Mouse (Mus musculus): Measurements from ENCODE around the gene Pdgfb. TPM values are rescaled to one million over a fixed set of nuclear protein-coding genes. Genes with fewer than 3 reads are reported as not detected.

Pdgfb gene
- polyA plus RNA-seq, 1 experiment from 2014 or later = 5.0 TPM

DNA sequence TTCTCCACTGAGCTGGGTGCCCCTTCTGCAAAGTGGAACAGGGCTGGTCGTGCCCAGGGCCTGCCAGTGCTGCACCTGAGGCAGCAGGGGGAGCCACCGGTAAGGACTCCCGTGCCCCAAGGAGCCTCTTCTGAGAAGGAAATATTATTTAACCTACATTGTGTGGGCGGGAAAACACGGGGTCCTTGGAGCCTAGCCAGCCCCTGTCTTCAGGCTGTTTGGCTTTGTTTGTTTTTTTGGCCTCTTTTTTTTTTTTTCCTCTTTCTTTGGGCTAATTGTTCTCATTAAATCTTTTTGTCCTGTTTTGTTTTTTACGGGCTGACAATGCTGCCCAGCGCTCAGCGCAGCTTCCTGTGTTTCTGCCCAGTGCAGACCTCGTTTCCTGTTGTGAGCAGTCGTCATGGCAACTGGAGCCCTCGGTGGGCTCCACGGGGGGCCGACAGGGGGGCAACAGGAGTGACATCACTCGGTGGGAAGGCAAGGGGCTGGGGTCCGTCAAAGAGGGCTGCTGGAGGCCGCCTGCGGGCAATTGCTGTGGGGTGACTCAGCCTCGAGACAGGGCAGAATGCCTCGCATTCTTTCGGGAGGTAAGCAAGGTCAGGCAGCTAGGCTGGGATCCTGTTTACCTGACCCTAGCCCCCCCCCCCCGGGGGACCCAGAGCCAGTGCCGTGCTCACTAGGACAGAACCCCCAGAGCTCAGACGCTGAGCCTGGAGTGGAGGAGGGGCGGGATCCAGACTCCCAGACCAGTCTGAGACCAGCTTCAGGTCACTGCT is 64.3 kb downstream of the Pdgfb start:
- Histone ChIP-seq H3K4me1 (ENCODE audit: control insufficient read depth, insufficient read depth, low read length) (peaks cover 15% of the 10 kb centered on the region), H3K27ac (ENCODE audit: low read depth, low read length) (peak overlapping the region; percentile 31; the same call in 1 of the 2 replicates), H3K9ac (replicated peaks; ENCODE audit: low read depth, low read length) (peak overlapping the region; percentile 55), H3K27me3 (ENCODE audit: control insufficient read depth, insufficient read depth, low read length) (no peaks in the 10 kb centered on the region), H3K4me3 (ENCODE audit: low read depth, low read length) (peak overlapping the region; percentile 24), H3K36me3 (ENCODE audit: control insufficient read depth, insufficient read depth, low read length) (no peaks in the 10 kb centered on the region), H3K4me2 (ENCODE audit: low read depth, low read length) (peak overlapping the region; percentile 62), H3K9me3 (ENCODE audit: control insufficient read depth, low read length) (no peaks in the 10 kb centered on the region)
- WGBS = 4% methylated on average over 24 of the region's 24 CpGs
- peak; percentile 75 for ATAC-seq (ENCODE audit: low read depth)

DNA sequence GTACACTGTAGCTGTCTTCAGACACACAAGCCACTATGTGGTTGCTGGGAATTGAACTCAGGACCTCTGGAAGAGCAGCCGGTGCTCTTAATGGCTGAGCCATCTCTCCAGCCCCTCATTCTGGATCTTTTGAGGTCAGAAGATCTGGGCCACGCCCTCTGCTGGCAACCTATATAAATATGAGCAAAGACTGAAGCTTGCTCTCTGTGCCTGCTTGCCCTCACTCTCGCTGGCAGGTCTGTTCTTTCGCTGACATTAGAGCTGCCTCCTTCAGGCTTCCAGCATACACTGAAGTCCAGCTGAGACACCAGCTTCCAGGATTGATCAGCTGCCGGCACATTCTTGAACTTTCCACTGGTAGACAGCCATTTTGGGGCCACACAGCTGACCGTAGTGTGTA is 67.1 kb downstream of the Pdgfb start:
- H3K9me3 ChIP-seq (ENCODE audit: control insufficient read depth, low read length) = no peaks in the 10 kb centered on the region
- no peaks in the 10 kb centered on the region for H3K27me3 ChIP-seq (ENCODE audit: control insufficient read depth, insufficient read depth, low read length)
- H3K27ac ChIP-seq (ENCODE audit: low read depth, low read length) = no peak overlapping the region
- H3K4me2 ChIP-seq (ENCODE audit: low read depth, low read length) = no peak overlapping the region
- ATAC-seq (ENCODE audit: low read depth) = no peak
- no peak overlapping the region for H3K9ac ChIP-seq (replicated peaks; ENCODE audit: low read depth, low read length)
- H3K4me3 ChIP-seq (ENCODE audit: low read depth, low read length) = no peak overlapping the region
- WGBS = 79% methylated on average over 6 of the region's 6 CpGs
- peaks cover 15% of the 10 kb centered on the region for H3K4me1 ChIP-seq (ENCODE audit: control insufficient read depth, insufficient read depth, low read length)
- no peaks in the 10 kb centered on the region for H3K36me3 ChIP-seq (ENCODE audit: control insufficient read depth, insufficient read depth, low read length)

DNA sequence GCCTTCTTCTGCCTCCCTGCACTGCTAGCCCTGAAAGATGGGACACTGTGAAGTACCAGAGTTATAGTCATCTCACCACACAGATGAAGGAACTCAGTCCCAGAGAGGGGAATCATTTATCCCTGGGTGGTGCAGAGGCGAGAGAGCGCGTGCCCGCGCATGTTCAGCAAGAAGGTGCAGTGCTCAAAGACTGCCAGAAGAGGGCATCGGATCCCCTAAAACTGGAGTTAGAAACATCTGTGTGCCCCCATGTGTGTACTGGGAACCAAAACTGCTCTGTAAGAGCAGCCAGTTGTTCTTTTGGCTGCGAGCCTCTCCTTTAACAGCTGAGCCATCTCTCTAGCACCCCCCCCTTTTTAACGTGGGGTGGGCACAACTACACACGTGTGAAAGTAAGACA is 68.0 kb downstream of the Pdgfb start:
- ATAC-seq (ENCODE audit: low read depth) = no peak
- WGBS = 64% methylated on average over 9 of the region's 9 CpGs

DNA sequence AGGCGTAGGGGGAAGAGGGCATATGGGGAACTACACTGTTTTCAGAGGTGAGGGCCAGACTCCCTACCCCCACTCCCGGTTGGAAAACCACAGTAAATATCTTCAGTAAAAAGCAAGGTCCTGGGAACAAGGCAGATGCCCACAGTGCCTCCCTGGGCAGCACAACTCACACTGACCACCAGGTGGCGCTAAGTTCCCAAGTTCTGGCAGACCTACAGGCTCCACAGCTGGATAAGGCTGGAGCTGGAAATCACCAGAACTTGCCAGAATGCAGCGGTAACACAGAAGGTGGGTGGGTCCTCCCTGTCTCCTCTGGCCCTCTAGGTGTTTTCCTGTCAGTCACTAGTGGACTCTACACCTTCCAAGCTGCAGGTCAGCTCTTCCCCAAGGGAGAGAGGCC is 68.8 kb downstream of the Pdgfb start:
- Histone ChIP-seq H3K4me2 (ENCODE audit: low read depth, low read length) (no peak overlapping the region), H3K36me3 (ENCODE audit: control insufficient read depth, insufficient read depth, low read length) (no peaks in the 10 kb centered on the region), H3K27ac (ENCODE audit: low read depth, low read length) (no peak overlapping the region), H3K9me3 (ENCODE audit: control insufficient read depth, low read length) (no peaks in the 10 kb centered on the region), H3K4me3 (ENCODE audit: low read depth, low read length) (no peak overlapping the region), H3K27me3 (ENCODE audit: control insufficient read depth, insufficient read depth, low read length) (no peaks in the 10 kb centered on the region), H3K4me1 (ENCODE audit: control insufficient read depth, insufficient read depth, low read length) (peaks cover 10% of the 10 kb centered on the region), H3K9ac (replicated peaks; ENCODE audit: low read depth, low read length) (no peak overlapping the region)
- 14% methylated on average over 4 of the region's 4 CpGs for WGBS
- peak; percentile 82; the same call in 1 of the 2 replicates for ATAC-seq (ENCODE audit: low read depth)

More for the DNA sequence above, 68.0 kb downstream of the Pdgfb start:
- Histone ChIP-seq H3K9ac (replicated peaks; ENCODE audit: low read depth, low read length) (no peak overlapping the region), H3K4me1 (ENCODE audit: control insufficient read depth, insufficient read depth, low read length) (peaks cover 15% of the 10 kb centered on the region), H3K36me3 (ENCODE audit: control insufficient read depth, insufficient read depth, low read length) (no peaks in the 10 kb centered on the region), H3K4me2 (ENCODE audit: low read depth, low read length) (no peak overlapping the region), H3K4me3 (ENCODE audit: low read depth, low read length) (no peak overlapping the region), H3K27ac (ENCODE audit: low read depth, low read length) (no peak overlapping the region), H3K27me3 (ENCODE audit: control insufficient read depth, insufficient read depth, low read length) (no peaks in the 10 kb centered on the region), H3K9me3 (ENCODE audit: control insufficient read depth, low read length) (no peaks in the 10 kb centered on the region)

Small RNAs within 50 kb of the gene (microRNA-seq; reads per million reads assigned to microRNA genes)
- gene Mir7213 = 0.85 reads per million

Other genes starting within 250 kb of the Pdgfb start
- gene Dnal4, start 237.1 kb downstream of the Pdgfb start, polyA plus RNA-seq (2014; fragmentation: Nextera tagmentation; extraction: Ambion mirVana) = 62.2 and 62.8 TPM in 2 replicates
- 15.5 and 23.4 TPM in 2 replicates for gene Nptxr, start 210.2 kb downstream of the Pdgfb start, polyA plus RNA-seq (2014; fragmentation: Nextera tagmentation; extraction: Ambion mirVana)
- 1.0 and 2.5 TPM in 2 replicates for gene Npcd, start 180.7 kb downstream of the Pdgfb start, polyA plus RNA-seq (2014; fragmentation: Nextera tagmentation; extraction: Ambion mirVana)
- 25.4 and 31.1 TPM in 2 replicates for gene Cbx6, start 180.3 kb downstream of the Pdgfb start, polyA plus RNA-seq (2014; fragmentation: Nextera tagmentation; extraction: Ambion mirVana)
- 2.3 and 6.0 TPM in 2 replicates for gene Apobec3, start 123.3 kb downstream of the Pdgfb start, polyA plus RNA-seq (2014; fragmentation: Nextera tagmentation; extraction: Ambion mirVana)
- gene Cbx7, start 43.9 kb downstream of the Pdgfb start, polyA plus RNA-seq (2014; fragmentation: Nextera tagmentation; extraction: Ambion mirVana) = 4.3 and 5.0 TPM in 2 replicates
- 27.3 and 30.3 TPM in 2 replicates for gene Syngr1, start 76.4 kb upstream of the Pdgfb start, polyA plus RNA-seq (2014; fragmentation: Nextera tagmentation; extraction: Ambion mirVana)
- gene Rpl3, start 76.9 kb upstream of the Pdgfb start, polyA plus RNA-seq (2014; fragmentation: Nextera tagmentation; extraction: Ambion mirVana) = 633 and 702 TPM in 2 replicates
- gene Tab1, start 118.2 kb upstream of the Pdgfb start, polyA plus RNA-seq (2014; fragmentation: Nextera tagmentation; extraction: Ambion mirVana) = 30.1 and 36.6 TPM in 2 replicates
- 24.2 and 25.7 TPM in 2 replicates for gene Mgat3, start 158.7 kb upstream of the Pdgfb start, polyA plus RNA-seq (2014; fragmentation: Nextera tagmentation; extraction: Ambion mirVana)
- gene Mief1, start 219.0 kb upstream of the Pdgfb start, polyA plus RNA-seq (2014; fragmentation: Nextera tagmentation; extraction: Ambion mirVana) = 35.8 and 41.5 TPM in 2 replicates
- not detected in 2 replicates for gene AC140267.1, start 220.9 kb upstream of the Pdgfb start, polyA plus RNA-seq (2014; fragmentation: Nextera tagmentation; extraction: Ambion mirVana)
- 110 and 112 TPM in 2 replicates for gene Atf4, start 240.2 kb upstream of the Pdgfb start, polyA plus RNA-seq (2014; fragmentation: Nextera tagmentation; extraction: Ambion mirVana)
- gene Rps19bp1, start 249.3 kb upstream of the Pdgfb start, polyA plus RNA-seq (2014; fragmentation: Nextera tagmentation; extraction: Ambion mirVana) = 74.5 and 84.0 TPM in 2 replicates